Mouse (Mus musculus): ENCODE measurements at regions not wholly inside any gene's neighbourhood (a gene's known extent, or its start where the extent isn't known, plus 50 kb on each side); places are given as distances from the start of the nearest gene placed in this dataset.

GRCm38 (mm10) chr8:92579446-92579845, 94.6 kb upstream of the Irx6 start:
- TF ChIP-seq FLI1 (IDR thresholded peaks at IDR 0.05; ENCODE audit: low read length) (no peak), GATA1 (IDR thresholded peaks at IDR 0.05; ENCODE audit: borderline replicate concordance, low read length) (no peak)

All from megakaryocyte, embryonic 14.5 days (primary cell).